Mouse (Mus musculus): ENCODE data around the gene Creb3.

- TF ChIP-seq CTCF (IDR thresholded peaks at IDR 0.05; ENCODE audit: control insufficient read depth, insufficient read depth, insufficient read length) (no peak), CEBPB (IDR thresholded peaks at IDR 0.05; ENCODE audit: low read depth) (no peak), MYOD1 (IDR thresholded peaks at IDR 0.05; ENCODE audit: control insufficient read depth, insufficient read length, low read depth) (no peak), MYOG (IDR thresholded peaks at IDR 0.05; ENCODE audit: control insufficient read depth, extremely low read depth, insufficient read length) (no peak)
These were observed 3.3 kb upstream of the Creb3 start for GRCm38 (mm10) chr4:43558631-43559356.
